Mouse (Mus musculus) liver, adult 2 months (tissue): ENCODE results near the gene Mrm2.

ENCODE experiments used
- CTCF ChIP-seq: fragments of 200-500 bp; IDR thresholded peaks from 2 replicates; pipeline ENCODE4 v1.5.1; 2011; ENCODE audit warnings: low read depth, low read length, control low read depth
- POLR2A ChIP-seq: fragments of 200-500 bp; IDR thresholded peaks from 2 replicates; pipeline ENCODE4 v1.6.1; 2011; ENCODE audit warnings: low read length, control low read depth; ENCODE audit not compliant: insufficient read depth; ENCODE audit errors: extremely low read depth

DNA sequence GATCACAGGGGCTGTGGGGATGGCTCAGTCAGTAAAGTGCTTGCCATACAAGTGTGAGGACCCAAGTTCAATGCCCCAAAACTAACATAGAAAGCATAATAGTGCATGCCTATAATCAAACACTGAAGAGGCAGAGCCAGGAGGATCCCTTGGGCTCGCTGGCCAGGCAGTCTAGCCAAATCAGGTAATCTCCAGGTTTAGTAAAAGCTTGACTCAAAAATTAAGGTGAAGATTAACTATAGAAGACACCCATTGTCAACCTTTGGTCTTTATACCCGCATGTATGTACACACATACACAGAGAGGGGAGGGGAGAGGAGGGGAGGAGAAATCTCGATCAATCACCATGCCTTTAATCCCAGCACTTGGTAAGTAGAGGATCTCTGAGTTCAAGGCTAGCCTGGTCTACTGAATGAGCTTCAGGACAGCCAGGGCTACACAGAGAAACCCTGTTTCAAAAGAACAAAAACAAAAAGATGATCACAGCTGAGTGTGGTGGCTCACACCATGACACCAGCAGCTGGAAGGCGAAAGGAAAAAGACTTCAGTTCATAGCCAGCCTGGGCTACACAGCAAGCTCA, 43.6 kb upstream of the Mrm2 start:
- TF ChIP-seq CTCF (no peak), POLR2A (no peak)
